Mouse (Mus musculus) cerebellum, adult 9-10 months (tissue): ENCODE data around the gene Kcns1.

Experiments
- DNase-seq: peaks from one replicate; pipeline ENCODE4 v3.0.0; 2022

Kcns1 gene

GRCm38 (mm10) chr2:164115531-164115930 is 55.4 kb downstream of the Kcns1 start:
- DNase-seq, result no peak

- DNase-seq, result no peak
Observed at GRCm38 (mm10) chr2:164114051-164114450, 56.9 kb downstream of the Kcns1 start.
